Mouse (Mus musculus): ENCODE results near the gene Ankef1.

- TF ChIP-seq CTCF (IDR thresholded peaks at IDR 0.05; ENCODE audit: borderline replicate concordance, insufficient read depth, low read length) (no peak), POLR2A (IDR thresholded peaks at IDR 0.05; ENCODE audit: low read depth, low read length) (no peak)
Observed at GRCm38 (mm10) chr2:136512802-136513201, 11.1 kb downstream of the Ankef1 start.

Measured in embryonic fibroblast, embryonic 13.5 days (primary cell).